Mouse (Mus musculus) urinary bladder, postnatal 4 days (tissue): ENCODE results near the gene Ppp2r3a.
A peak's percentile ranks its signal among the peaks of the same experiment; 100 is the strongest.

ENCODE experiments used
- DNase-seq, 2 experiments: peaks; one replicate each; pipeline ENCODE4 v3.0.0; 2021 to 2022; ENCODE audit warnings: low spot score in 2 of 2

Gene Ppp2r3a

DNA sequence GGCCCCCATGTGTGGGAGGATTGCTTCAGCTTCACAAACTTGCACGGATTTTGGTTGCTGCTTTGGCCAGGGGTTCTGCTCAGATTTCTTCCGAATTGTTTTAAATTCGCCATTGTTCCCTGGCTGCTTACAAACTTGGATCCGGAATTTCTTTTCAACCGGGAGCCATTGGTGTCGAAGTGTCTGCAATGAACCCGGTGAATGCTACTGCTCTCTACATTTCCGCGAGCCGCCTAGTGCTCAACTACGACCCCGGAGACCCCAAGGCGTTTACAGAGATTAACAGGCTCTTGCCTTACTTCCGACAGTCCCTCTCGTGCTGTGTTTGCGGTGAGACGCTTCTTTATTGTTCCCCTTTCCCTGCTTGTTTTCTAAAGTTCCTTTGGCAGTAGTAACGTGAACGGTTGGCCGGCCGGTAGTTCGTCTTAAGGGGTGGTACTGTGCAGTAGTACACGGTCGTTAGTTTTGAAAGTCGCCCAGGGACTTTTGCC is 176.5 kb downstream of the Ppp2r3a start:
- no peak for DNase-seq

DNA sequence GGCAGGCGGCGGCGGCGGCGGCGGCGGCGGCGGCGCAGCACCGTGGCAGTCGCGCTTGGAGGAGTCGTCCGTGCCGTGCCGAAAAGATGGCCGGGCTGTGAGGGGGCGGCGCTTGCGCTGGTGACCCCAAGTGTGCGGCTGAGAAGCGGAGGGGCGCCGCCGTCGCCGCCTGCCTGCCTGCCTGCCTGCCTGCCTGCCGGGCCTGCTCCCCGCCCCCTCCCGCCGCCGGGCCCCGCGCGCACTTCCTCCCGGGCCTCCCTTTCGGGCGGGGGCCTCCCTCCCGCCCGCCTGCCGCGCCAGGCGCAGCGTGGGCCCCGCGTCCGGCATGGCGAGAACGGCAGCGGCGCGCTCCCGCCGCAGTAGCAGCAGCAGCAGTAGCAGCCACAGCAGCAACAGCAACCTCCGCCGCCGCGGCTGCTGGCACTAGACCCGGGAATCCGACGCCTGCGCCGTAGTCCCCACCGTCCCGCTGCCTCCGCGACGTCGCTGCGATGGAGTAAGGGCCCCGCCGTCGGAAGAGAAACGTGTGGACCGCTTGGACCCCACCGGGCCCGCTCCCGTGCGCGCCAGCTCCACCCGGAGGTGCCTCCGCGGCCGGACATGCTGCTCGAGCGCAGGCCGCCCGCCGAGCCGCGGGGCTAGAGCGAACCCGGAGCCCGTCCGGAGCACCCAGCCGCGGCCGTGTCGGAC is 177.1 kb downstream of the Ppp2r3a start:
- peak; percentile 81 to 82 for DNase-seq

DNA sequence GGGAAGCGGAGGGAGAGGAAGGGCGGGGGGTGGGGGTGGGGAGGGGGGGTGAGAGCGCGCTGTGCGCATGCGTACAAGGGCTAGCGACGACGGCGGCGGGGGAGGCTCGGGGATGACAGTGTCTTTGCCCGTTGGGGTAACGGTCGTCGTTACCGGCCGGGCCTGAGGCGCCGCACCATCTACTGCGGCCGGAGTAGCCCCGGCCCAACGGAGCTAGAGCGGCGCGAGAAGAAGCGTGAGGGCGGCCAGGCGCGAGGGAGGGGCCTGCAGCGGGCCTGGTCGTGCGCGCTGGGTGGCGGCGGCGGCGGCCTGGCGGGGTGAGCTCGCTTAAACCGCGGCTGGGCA is 177.6 kb downstream of the Ppp2r3a start, which contains the start of gene Msl2:
TSS of gene Msl2 (plus strand) at position 115 of the 345 bp plus-strand sequence.
- no peak for DNase-seq

GRCm38 (mm10) chr9:101073041-101073986 is 178.3 kb downstream of the Ppp2r3a start:
- DNase-seq: peak; percentile 99

DNA sequence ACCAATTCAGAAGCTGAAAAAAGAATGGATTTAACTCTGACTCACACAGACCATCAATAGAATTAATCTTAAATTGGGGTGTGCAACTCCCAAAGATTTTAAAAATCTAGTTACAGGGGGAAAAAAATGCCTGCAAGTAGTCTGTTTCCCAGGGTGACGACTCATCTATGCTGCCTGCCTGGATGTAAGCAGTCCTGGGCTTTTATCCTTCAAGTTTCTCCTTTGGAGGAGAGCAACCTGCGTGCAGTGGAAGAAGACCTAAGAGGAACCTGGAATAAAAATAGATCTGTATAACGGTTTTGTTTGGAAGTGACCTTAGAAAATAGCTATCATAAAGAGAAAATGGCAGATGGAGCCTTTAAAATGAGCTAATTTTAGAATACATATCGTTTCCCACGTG is 179.1 kb downstream of the Ppp2r3a start:
- DNase-seq: no peak

DNA sequence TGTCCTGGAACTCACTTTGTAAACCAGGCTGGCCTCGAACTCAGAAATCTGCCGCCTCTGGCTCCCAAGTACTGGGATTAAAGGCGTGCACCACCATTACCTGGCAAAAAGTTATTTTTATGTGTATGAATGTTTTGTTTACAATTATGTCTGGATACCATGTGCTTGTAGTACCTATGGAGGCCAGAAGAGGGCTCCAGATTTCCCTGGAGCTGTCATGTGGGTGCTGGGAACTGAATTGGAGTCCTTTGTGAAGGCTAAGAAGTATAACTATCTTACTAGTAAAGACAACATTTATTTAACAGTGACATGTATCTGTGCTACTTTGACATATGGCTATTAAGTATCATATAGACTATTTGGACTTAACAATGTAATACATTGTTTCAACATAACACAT is 181.8 kb downstream of the Ppp2r3a start:
- DNase-seq: no peak

DNA sequence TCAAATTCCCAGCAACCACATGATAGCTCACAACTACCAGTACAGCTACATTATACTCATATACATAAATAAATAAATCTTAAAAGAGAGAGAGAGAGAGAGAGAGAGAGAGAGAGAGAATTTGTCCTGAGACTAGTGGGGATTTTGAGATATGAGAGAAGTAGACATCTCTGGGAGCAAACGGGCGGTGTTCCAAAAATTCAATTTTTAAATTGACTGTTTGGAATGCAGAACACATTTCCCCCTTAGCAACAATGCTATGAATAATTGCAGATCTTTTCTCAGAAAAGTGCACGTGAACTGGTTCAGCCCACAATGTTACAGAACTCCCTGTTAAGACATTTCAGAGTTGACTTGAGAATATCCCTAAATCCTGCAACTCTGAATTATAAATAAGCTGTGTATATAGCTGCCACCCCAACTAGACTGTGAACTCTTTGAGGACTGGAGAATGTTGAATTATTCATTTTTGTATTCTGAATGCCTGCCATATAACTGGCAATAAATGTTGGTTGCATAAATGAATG is 186.5 kb downstream of the Ppp2r3a start:
- DNase-seq: no peak

DNA sequence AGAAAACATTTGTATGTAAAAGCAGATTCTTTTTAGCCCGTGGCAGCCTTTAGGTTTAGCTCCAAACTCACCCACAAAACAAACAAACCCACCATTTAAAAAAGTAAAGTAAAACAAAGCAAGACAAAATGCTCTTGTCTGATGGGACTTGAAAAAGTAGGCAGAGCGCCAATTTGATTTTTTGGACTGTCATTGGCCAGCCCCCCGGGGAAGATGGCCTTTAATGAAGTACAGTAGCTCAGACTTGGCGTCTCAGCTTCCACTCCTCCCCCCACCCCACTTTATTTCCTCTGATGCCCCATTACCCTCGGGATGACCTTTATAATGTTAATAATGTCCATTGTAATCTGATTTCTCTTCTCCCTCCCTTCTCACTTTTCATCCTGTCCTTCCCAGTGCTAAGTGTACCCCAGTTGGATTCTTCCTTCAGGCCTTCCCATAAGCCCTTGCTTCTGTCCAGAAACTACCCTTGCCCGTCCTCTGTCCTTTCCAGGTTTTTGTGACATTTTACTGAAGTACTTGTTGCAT is 189.3 kb downstream of the Ppp2r3a start:
- DNase-seq: no peak

DNA sequence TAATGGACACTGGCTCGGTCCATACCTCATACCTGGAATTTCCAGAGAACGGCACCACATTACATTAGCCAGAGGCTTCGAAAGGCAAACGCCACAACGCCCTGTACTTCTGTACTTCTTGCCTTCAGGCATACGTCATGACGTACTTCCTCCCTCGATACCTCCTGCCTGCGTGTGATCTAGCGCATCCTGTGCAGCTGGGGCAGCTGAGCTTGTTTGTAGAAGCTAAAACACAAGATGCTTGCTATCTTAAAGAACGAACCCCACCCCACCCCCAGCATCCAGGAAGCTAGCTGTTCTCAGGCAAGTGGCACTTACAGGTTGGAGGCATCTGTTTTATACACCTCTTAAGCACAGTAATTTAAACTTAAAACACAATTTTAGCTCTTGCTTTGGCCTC is 190.6 kb downstream of the Ppp2r3a start:
- DNase-seq: no peak

- DNase-seq: no peak
Measured at GRCm38 (mm10) chr9:101057156-101057555, 194.4 kb downstream of the Ppp2r3a start.
